In the genomic region with DNA sequence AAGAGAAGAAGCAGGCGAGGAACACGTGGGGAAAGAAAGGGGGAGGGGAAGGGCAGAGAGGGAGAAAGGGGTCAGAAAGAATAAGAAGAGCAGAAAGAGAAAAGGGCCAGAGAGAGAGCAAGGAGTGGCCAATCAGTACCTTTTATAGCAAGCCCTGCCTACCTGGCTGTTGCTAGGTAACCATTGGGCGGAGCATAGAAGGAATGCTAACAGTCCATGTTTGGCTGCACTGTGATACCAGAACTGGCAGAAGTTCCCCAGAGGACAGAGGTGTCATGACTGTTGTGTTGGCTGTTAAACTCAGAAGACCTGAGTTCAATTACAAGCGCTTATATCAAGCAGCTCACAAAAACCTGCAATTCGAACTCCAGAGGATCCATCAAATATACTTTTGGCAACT, we compare ENCODE assay signal across 24 mouse cellular contexts.
"Had no signal": no experiment of that assay in that cellular context is flagged by ENCODE, and none has a peak within 500 bp of the region (broad histone marks: within the 10 kb centered on the region; RNA-seq: fewer than 3 reads in every experiment).

No protein-coding gene starts in this region.

- H3K4me3 ChIP-seq: heart, adult 2 months; heart, embryonic 13.5 days; heart, embryonic 15.5 days; hindbrain, embryonic 13.5 days; hindbrain, embryonic 15.5 days; layer of hippocampus, adult 2 months; limb, embryonic 13.5 days; limb, embryonic 15.5 days; liver, embryonic 12.5 days had no signal

- H3K27ac ChIP-seq: heart, adult 2 months; heart, embryonic 13.5 days; heart, embryonic 15.5 days; hindbrain, embryonic 13.5 days; hindbrain, embryonic 15.5 days; hindbrain, postnatal 0 days; layer of hippocampus, adult 2 months; limb, embryonic 13.5 days; limb, embryonic 15.5 days; liver, embryonic 12.5 days; liver, embryonic 14.5 days had no signal

- H3K9ac ChIP-seq: heart, embryonic 13.5 days; heart, embryonic 15.5 days; hindbrain, embryonic 13.5 days; hindbrain, embryonic 15.5 days; limb, embryonic 13.5 days; limb, embryonic 15.5 days; liver, embryonic 12.5 days; liver, embryonic 14.5 days had no signal

- H3K36me3 ChIP-seq: heart, embryonic 13.5 days; heart, embryonic 15.5 days; hindbrain, embryonic 13.5 days; hindbrain, embryonic 15.5 days; limb, embryonic 13.5 days; limb, embryonic 15.5 days; liver, embryonic 12.5 days had no signal

- DNase-seq: gastrocnemius, postnatal 14 days; gastrocnemius, postnatal 36 days; heart, adult 11 months; heart, adult 2 months; heart, postnatal 14 days; heart, postnatal 36 days; kidney, adult 11 months; kidney, adult 8-10 months; kidney, postnatal 10 days; kidney, postnatal 25 days; kidney, postnatal 4 days; layer of hippocampus, postnatal 36 days; left cerebral cortex, postnatal 4 days had no signal

- H3K4me1 ChIP-seq: heart, embryonic 13.5 days; heart, embryonic 15.5 days; hindbrain, embryonic 13.5 days; hindbrain, embryonic 15.5 days; limb, embryonic 13.5 days; limb, embryonic 15.5 days; liver, embryonic 12.5 days had no signal

- ATAC-seq: hindbrain, postnatal 0 days; intestine, embryonic 16.5 days; liver, embryonic 12.5 days had no signal

- H3K9me3 ChIP-seq: heart, embryonic 13.5 days; heart, embryonic 15.5 days; hindbrain, embryonic 13.5 days; hindbrain, embryonic 15.5 days; limb, embryonic 13.5 days; limb, embryonic 15.5 days; liver, embryonic 12.5 days had no signal
